Mouse (Mus musculus) ES-Bruce4 (cell line): ENCODE results near the gene Cytip.

Experiments used
- CTCF ChIP-seq: IDR thresholded peaks from one replicate; pipeline ENCODE4 v1.8.1; 2011; ENCODE audit warnings: low read depth, low read length
- EP300 ChIP-seq: IDR thresholded peaks from 2 replicates; pipeline ENCODE4 v1.6.1; 2011; ENCODE audit warnings: low read depth, low read length; ENCODE audit not compliant: insufficient read depth
- POLR2A ChIP-seq: IDR thresholded peaks from one replicate; pipeline ENCODE4 v1.8.1; 2011; ENCODE audit warnings: low read length; ENCODE audit not compliant: insufficient read depth

- TF ChIP-seq CTCF (no peak), EP300 (no peak), POLR2A (no peak)
These were observed 62.7 kb downstream of the Cytip start for GRCm38 (mm10) chr2:58132597-58132996.
